Mouse (Mus musculus) lung, postnatal 0 days (tissue): Measurements from ENCODE around the gene Gemin7.

ENCODE experiments used
- CTCF ChIP-seq: IDR thresholded peaks from 2 replicates; pipeline ENCODE4 v1.5.1; 2016; ENCODE audit warnings: antibody characterized with exemption, mild to moderate bottlenecking
- EP300 ChIP-seq: IDR thresholded peaks from 2 replicates; pipeline ENCODE4 v1.6.1; 2016; ENCODE audit warnings: antibody characterized with exemption, mild to moderate bottlenecking, control low read depth

- TF ChIP-seq EP300: no peak
- no peak for TF ChIP-seq CTCF
Measured at GRCm38 (mm10) chr7:19560491-19561260, 16.7 kb downstream of the Gemin7 start.
